Mouse (Mus musculus) lung, embryonic 15.5 days (tissue): Measurements from ENCODE around the gene Akt3. TPM values are rescaled to one million over a fixed set of nuclear protein-coding genes. Genes with fewer than 3 reads are reported as not detected.

Experiments
- ATAC-seq: fragments of 200-750 bp; cut with Nextera tagmentation; 2 replicates; pipeline ENCODE4 v1.8.0; 2017; ENCODE audit warnings: moderate number of reproducible peaks, borderline replicate concordance; ENCODE audit not compliant: low FRiP score, low TSS enrichment; ENCODE audit errors: extremely low read depth
- H3K27ac ChIP-seq: fragments of 300-500 bp; sonication (generic); 2 replicates; pipeline ENCODE4 v1.5.1; 2015; ENCODE audit warnings: moderate library complexity, mild to moderate bottlenecking, inconsistent platforms
- H3K27me3 ChIP-seq: fragments of 300-500 bp; sonication (generic); 2 replicates; pipeline ENCODE4 v1.6.1; 2015; ENCODE audit warnings: inconsistent platforms
- H3K36me3 ChIP-seq: fragments of 300-500 bp; sonication (generic); 2 replicates; pipeline ENCODE4 v1.6.1; 2015; ENCODE audit warnings: inconsistent platforms
- H3K4me1 ChIP-seq: fragments of 300-500 bp; sonication (generic); 2 replicates; pipeline ENCODE4 v1.6.1; 2015; ENCODE audit warnings: inconsistent platforms
- H3K4me2 ChIP-seq: fragments of 300-500 bp; sonication (generic); 2 replicates; pipeline ENCODE4 v1.6.1; 2015; ENCODE audit warnings: inconsistent platforms, mild to moderate bottlenecking, moderate library complexity
- H3K4me3 ChIP-seq: fragments of 300-500 bp; sonication (generic); 2 replicates; pipeline ENCODE4 v1.5.1; 2015; ENCODE audit warnings: mild to moderate bottlenecking, inconsistent platforms
- H3K9ac ChIP-seq: fragments of 300-500 bp; sonication (generic); 2 replicates; pipeline ENCODE4 v1.6.1; 2015; ENCODE audit warnings: inconsistent platforms
- H3K9me3 ChIP-seq: fragments of 300-500 bp; sonication (generic); 2 replicates; pipeline ENCODE4 v1.6.1; 2016; ENCODE audit warnings: inconsistent platforms
- WGBS: fragments of 180-500 bp; shearing (Covaris S2); methylation state at CpG from one replicate; pipeline ENCODE4 v1.1.7; 2015; 5-methylcytosine and 5-hydroxymethylcytosine counted together
- polyA plus RNA-seq: library from polyadenylated mRNA; unstranded; fragments of >200 nt; fragmentation: Nextera tagmentation; extraction: Ambion mirVana; gene quantifications from 2 replicates; pipeline ENCODE4 v1.2.1, GENCODE M21; 2015

Gene Akt3
- polyA plus RNA-seq, 1 experiment from 2014 or later = 5.3 TPM

DNA sequence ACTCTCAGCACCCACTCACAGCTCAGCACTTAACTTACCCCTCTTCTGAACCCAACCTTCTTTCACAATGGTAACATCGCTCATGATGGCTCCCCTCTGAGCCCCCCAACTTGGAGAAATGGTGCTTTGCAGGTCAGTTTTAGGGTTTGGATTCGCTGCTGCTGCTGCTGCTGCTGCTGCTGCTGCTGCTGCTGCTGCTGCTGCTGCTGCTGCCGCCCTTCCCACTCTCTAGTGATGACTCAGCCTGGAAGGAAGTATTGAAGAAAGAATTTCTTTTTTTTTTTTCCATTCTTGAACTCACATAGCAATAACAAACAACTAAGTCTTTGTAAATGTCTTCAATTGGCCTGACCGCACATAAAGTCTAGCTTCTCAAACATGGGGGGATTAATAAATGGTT, 9.4 kb downstream of the Akt3 start:
- whole genome bisulfite sequencing = 56% methylated on average over 4 of the region's 4 CpGs
- Histone ChIP-seq H3K4me3 (no peak overlapping the region), H3K27ac (no peak overlapping the region), H3K4me1 (peaks cover 5% of the 10 kb centered on the region; the same call in 1 of the 2 replicates), H3K9me3 (no peaks in the 10 kb centered on the region), H3K9ac (no peak overlapping the region), H3K4me2 (no peak overlapping the region), H3K27me3 (no peaks in the 10 kb centered on the region), H3K36me3 (no peaks in the 10 kb centered on the region)
- ATAC-seq = no peak

DNA sequence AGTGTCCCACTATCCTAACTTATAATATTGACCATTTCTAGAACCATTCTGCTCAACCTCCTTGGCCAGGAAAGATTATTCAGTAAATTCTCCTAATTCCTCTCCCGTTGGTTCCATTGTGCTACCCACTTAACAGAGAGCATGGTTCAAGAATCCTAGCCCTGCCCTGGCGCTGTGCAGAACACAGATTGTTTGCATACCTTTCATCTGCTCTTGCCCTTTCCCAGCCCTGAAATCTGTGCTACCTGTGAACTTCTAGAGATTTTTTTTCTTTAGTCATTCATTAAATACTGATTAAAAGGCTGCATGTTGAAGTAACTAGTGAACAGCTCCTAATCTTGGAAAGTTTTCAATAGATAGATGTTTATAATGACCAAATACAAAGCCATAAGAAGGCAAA, 19.6 kb downstream of the Akt3 start:
- WGBS = 53% methylated on average over 2 of the region's 2 CpGs
- Histone ChIP-seq H3K27me3 (no peaks in the 10 kb centered on the region), H3K9me3 (no peaks in the 10 kb centered on the region), H3K4me3 (no peak overlapping the region), H3K4me2 (no peak overlapping the region), H3K9ac (no peak overlapping the region), H3K4me1 (no peaks in the 10 kb centered on the region), H3K27ac (no peak overlapping the region), H3K36me3 (no peaks in the 10 kb centered on the region)
- no peak for ATAC-seq

DNA sequence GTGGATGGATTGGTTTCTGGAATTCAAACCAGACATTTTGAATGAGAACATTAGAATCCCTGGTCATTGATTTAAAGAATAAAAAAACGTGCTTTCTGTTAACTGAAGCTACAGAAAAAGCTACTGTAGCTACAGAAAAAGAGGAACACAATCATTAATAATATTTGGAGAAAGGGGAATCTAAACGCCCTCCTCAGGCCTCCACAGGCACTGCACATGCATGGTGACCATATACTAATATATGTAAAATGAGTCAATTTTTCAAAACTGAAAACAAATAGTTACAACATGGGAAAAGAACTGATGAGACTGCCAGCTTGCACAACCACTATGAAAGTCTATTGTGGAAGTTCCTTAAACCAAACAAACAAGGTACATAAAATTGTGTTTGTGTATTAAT, 21.3 kb downstream of the Akt3 start:
- 58% methylated on average over 2 of the region's 2 CpGs for WGBS
- no peak overlapping the region for H3K4me2 ChIP-seq
- no peak overlapping the region for H3K4me3 ChIP-seq
- H3K9me3 ChIP-seq = no peaks in the 10 kb centered on the region
- no peak for ATAC-seq
- no peak overlapping the region for H3K9ac ChIP-seq
- no peaks in the 10 kb centered on the region for H3K27me3 ChIP-seq
- H3K36me3 ChIP-seq = no peaks in the 10 kb centered on the region
- no peaks in the 10 kb centered on the region for H3K4me1 ChIP-seq
- H3K27ac ChIP-seq = no peak overlapping the region

DNA sequence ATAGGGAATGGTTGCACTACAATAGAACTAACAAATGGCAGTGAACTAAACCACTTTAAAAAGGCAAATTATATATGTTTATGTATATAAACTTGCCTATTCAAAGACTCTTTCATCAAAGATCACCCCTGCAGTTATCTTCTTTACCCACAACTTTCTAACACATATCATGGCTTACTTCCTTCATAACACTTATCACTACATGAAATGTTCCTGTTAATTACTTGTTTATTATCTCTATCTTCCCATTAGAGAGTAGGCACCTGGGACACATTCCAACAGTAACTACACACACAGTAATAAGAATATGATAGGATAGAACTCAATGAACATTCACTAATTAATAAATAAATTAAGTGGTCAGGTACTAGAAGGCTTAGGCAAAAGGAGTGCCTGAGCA, 21.8 kb downstream of the Akt3 start:
- Histone ChIP-seq H3K9me3 (no peaks in the 10 kb centered on the region), H3K4me1 (no peaks in the 10 kb centered on the region)
- no peak for ATAC-seq

DNA sequence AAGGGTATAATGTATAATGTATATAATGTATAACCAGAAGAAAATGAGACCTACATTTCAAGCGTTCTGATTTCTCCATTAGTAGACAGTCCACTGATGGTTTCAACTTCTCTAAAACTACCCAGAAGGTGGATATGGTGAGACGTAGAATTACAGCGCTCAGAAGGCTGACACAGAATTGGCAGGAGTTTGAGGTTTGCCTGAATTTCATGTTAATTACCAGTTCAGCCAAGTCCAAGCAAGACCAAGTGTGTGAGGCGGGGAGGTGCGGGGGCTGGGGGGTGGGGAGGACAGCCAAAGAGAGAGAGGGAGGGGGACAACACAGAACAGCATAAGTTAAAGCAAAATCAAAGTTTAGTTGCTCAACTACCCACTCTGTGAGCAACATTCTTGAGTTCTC, 23.5 kb downstream of the Akt3 start:
- Histone ChIP-seq H3K4me3 (no peak overlapping the region), H3K9ac (no peak overlapping the region), H3K36me3 (no peaks in the 10 kb centered on the region), H3K27ac (no peak overlapping the region), H3K27me3 (no peaks in the 10 kb centered on the region), H3K4me2 (no peak overlapping the region), H3K4me1 (no peaks in the 10 kb centered on the region), H3K9me3 (no peaks in the 10 kb centered on the region)
- ATAC-seq = no peak
- WGBS = 86% methylated on average over 5 of the region's 5 CpGs

More for the DNA sequence above, 21.8 kb downstream of the Akt3 start:
- H3K4me3 ChIP-seq = no peak overlapping the region
- no peaks in the 10 kb centered on the region for H3K27me3 ChIP-seq
- no peaks in the 10 kb centered on the region for H3K36me3 ChIP-seq
- no peak overlapping the region for H3K9ac ChIP-seq
- no peak overlapping the region for H3K4me2 ChIP-seq
- no peak overlapping the region for H3K27ac ChIP-seq

DNA sequence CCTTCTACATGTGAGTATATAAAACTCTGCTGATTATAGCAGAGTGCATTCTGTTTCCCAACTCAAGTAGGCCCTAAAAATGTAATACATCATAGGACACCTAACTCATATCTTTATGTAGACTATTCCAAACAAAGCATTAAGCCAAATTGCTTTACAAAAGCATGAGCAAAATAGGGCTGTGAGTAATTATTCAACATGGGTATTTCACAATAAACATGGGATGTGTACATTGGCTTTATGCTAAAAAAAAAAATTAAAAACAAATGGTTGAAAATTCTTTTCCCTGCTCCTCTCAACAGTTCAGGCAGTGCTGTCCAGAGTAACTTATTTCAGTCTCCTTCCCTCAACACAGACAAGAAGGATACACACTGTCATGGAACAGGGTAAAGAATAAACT, 26.9 kb downstream of the Akt3 start:
- Histone ChIP-seq H3K4me1 (no peaks in the 10 kb centered on the region), H3K36me3 (no peaks in the 10 kb centered on the region), H3K27ac (no peak overlapping the region), H3K4me2 (no peak overlapping the region), H3K4me3 (no peak overlapping the region), H3K9ac (no peak overlapping the region), H3K27me3 (no peaks in the 10 kb centered on the region), H3K9me3 (no peaks in the 10 kb centered on the region)
- peak; percentile 69; the same call in 1 of the 2 replicates for ATAC-seq

DNA sequence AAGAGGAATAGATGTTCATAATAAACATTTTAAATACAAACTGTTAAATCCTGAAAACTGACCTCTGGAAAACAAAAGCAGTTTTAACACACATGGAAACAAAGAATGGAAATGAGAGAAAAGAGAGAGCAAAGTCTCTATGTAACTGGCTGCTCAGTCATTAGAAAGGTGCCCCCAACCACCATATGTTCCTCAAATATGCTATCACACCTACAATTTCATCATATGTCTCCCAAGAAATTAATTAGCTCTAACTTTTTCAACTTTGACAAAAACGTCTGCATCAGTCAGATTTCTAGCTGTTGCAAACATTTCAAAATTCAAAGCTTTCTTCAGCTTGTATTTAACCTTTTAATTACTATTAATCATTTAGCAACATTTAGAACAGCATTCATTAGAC, 59.0 kb downstream of the Akt3 start:
- H3K4me1 ChIP-seq = no peaks in the 10 kb centered on the region
- H3K4me3 ChIP-seq = no peak overlapping the region
- H3K4me2 ChIP-seq = no peak overlapping the region
- H3K9ac ChIP-seq = no peak overlapping the region
- no peak overlapping the region for H3K27ac ChIP-seq
- H3K36me3 ChIP-seq = no peaks in the 10 kb centered on the region
- ATAC-seq = no peak
- no peaks in the 10 kb centered on the region for H3K9me3 ChIP-seq
- WGBS = 45% methylated on average over 1 of the region's 1 CpGs
- H3K27me3 ChIP-seq = no peaks in the 10 kb centered on the region

DNA sequence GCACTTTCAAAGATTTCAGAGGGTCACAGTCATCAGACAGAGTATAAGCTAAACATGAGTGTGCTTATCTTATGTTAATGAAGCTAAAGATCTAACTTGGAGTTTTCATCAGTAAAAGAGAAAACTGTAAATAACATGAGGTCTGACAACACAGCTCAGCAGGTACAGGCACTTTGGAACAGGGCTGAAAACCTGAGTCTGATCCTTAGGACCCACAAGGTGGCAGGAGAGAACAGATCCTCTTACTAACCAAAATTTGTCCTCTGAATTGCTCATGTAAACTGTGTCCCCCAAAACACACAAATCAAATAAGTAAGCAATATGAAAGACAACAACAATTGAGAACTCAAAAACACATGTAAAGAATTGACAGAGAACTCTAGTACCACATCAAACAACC, 62.8 kb downstream of the Akt3 start:
- Histone ChIP-seq H3K27ac (no peak overlapping the region), H3K36me3 (no peaks in the 10 kb centered on the region), H3K9me3 (no peaks in the 10 kb centered on the region), H3K27me3 (no peaks in the 10 kb centered on the region), H3K9ac (no peak overlapping the region), H3K4me2 (no peak overlapping the region), H3K4me1 (no peaks in the 10 kb centered on the region), H3K4me3 (no peak overlapping the region)
- ATAC-seq = no peak

DNA sequence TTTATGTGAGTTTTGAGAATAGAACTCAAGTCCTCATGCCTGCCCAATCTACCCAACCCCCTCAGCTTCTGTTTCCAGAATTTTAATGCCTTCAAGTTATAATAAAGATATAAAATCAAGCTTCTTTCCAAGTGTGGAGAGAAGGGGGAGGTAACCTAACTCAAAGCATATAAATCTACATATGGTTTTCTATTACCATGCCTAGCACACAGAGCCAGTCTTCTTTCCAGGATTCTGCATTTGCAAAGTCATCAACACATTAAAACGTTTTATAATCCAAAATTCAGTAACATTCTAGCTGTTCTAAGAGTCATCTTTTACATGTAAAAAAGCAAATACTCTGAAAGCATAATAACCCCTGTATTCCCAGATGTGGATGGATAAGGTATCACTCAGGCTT, 63.7 kb downstream of the Akt3 start:
- WGBS = 48% methylated on average over 1 of the region's 1 CpGs
- no peaks in the 10 kb centered on the region for H3K9me3 ChIP-seq
- no peak overlapping the region for H3K9ac ChIP-seq
- H3K36me3 ChIP-seq = no peaks in the 10 kb centered on the region
- H3K27ac ChIP-seq = no peak overlapping the region
- H3K4me3 ChIP-seq = no peak overlapping the region
- H3K4me1 ChIP-seq = no peaks in the 10 kb centered on the region
- no peak for ATAC-seq
- no peaks in the 10 kb centered on the region for H3K27me3 ChIP-seq
- no peak overlapping the region for H3K4me2 ChIP-seq

DNA sequence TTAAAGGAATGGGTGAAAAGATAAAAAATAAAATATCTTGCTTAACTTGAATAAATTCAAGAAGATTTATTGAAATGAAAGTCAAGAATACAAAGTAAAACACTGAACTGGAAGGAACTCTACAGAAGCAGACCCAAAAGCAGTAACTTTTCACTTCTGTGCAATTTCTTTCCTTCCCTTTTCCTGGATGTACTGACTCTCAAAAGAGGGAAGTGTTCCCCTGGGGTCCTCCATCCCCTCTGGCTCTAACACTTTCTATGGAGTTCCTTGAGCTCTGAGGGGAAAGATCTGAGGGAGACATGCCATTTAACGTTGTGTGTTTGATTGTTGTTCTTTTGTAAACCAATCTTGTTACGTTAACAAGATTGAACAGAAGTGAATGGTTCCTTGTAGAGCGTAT, 66.4 kb downstream of the Akt3 start:
- 75% methylated on average over 3 of the region's 3 CpGs for WGBS
- Histone ChIP-seq H3K27ac (no peak overlapping the region), H3K4me2 (no peak overlapping the region), H3K27me3 (no peaks in the 10 kb centered on the region), H3K4me3 (no peak overlapping the region), H3K9ac (no peak overlapping the region), H3K9me3 (no peaks in the 10 kb centered on the region), H3K4me1 (no peaks in the 10 kb centered on the region), H3K36me3 (no peaks in the 10 kb centered on the region)
- ATAC-seq = no peak

DNA sequence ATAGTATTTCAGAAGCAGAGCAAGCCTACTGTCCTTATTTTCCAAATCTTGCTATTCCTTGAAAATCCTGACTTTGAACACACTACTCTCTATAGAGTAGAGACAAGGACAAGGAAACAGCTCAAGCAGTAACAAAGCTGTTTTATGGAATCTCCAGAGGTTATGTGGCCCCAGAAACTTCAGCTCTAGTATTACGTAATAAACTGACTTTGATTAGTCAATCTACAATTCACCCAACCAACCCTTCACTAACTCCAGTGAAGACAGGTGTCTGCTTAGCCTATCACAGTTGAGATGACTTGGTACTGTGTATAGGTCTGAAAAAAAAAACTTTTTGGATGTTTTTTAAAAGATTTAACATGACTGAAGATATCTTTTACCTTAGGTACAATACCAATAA, 67.6 kb downstream of the Akt3 start:
- no peak overlapping the region for H3K4me3 ChIP-seq
- H3K9ac ChIP-seq = no peak overlapping the region
- no peaks in the 10 kb centered on the region for H3K27me3 ChIP-seq
- H3K4me1 ChIP-seq = no peaks in the 10 kb centered on the region
- no peak for ATAC-seq
- no peak overlapping the region for H3K4me2 ChIP-seq
- H3K36me3 ChIP-seq = no peaks in the 10 kb centered on the region
- no peak overlapping the region for H3K27ac ChIP-seq
- WGBS = 97% methylated on average over 1 of the region's 1 CpGs
- H3K9me3 ChIP-seq = no peaks in the 10 kb centered on the region

DNA sequence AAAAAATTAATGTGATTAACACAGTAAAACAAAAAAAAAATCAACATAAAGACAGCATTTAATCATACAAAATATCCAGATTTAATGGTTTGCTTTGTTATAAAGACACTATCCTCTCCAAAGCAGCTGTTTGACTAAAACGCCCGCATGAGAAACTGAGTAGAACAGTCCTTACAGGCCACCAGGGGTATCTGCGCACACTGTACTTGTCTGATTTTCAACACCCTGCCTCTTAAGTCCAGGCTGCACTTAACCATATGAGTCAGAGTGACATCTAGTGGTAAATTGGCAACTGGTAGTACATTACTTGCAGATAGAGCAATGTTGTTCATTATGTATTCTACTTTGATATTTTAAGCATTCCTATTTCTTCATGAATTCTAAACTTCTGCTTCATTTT, 69.3 kb downstream of the Akt3 start:
- H3K27ac ChIP-seq = no peak overlapping the region
- H3K27me3 ChIP-seq = no peaks in the 10 kb centered on the region
- WGBS = 11% methylated on average over 3 of the region's 3 CpGs
- H3K4me1 ChIP-seq = no peaks in the 10 kb centered on the region
- 0 out of 2 replicates have a peak, but pooled peaks have one; percentile 69 for ATAC-seq
- H3K9ac ChIP-seq = no peak overlapping the region
- H3K9me3 ChIP-seq = no peaks in the 10 kb centered on the region
- H3K4me2 ChIP-seq = no peak overlapping the region
- H3K4me3 ChIP-seq = no peak overlapping the region
- H3K36me3 ChIP-seq = no peaks in the 10 kb centered on the region

DNA sequence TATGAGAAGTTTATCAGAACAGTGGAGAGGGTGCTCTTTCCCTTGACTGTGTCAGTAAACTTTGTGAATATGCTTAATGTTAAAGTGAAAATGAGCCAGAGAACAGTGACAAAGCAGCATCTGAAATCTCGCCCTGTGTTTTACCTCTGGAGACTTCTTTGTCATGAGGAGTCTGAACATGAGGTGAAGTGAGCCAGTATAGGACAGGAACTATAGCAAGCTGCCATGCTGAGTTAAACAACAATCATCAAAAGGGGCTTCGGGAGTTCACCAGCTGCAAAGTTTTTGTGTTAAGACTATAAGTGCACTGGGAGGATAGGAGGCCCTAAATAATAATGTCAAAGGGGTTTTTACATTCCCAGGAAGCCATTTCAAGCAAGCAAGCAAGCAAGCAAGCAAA, 71.3 kb downstream of the Akt3 start:
- ATAC-seq = no peak

More for the DNA sequence above, 71.3 kb downstream of the Akt3 start:
- H3K27ac ChIP-seq = no peak overlapping the region
- H3K4me1 ChIP-seq = no peaks in the 10 kb centered on the region
- no peak overlapping the region for H3K4me3 ChIP-seq
- H3K9ac ChIP-seq = no peak overlapping the region
- WGBS = 66% methylated on average over 2 of the region's 2 CpGs
- H3K27me3 ChIP-seq = no peaks in the 10 kb centered on the region
- H3K36me3 ChIP-seq = no peaks in the 10 kb centered on the region
- no peaks in the 10 kb centered on the region for H3K9me3 ChIP-seq
- no peak overlapping the region for H3K4me2 ChIP-seq
